Mouse (Mus musculus): ENCODE results near the gene Srpk1. TPM values are rescaled to one million over a fixed set of nuclear protein-coding genes. Genes with fewer than 3 reads are reported as not detected.
"Not testable (repeated sequence)": the region's sequence is repeated elsewhere in the genome, so short reads cannot be mapped to it uniquely, and the experiment has no call there.

The Srpk1 gene
- polyA plus RNA-seq, 1 experiment from 2014 or later: 55.2 TPM

- Histone ChIP-seq H3K4me3 (ENCODE audit: low read depth, low read length) (no peak overlapping the region), H3K4me1 (replicated peaks; ENCODE audit: control insufficient read depth, insufficient read depth, low read length) (peaks cover 3% of the 10 kb centered on the region; the same call in 1 of the 2 replicates), H3K9ac (ENCODE audit: low read depth, low read length) (no peak overlapping the region), H3K9me3 (ENCODE audit: control insufficient read depth) (no peaks in the 10 kb centered on the region), H3K4me2 (replicated peaks; ENCODE audit: low read depth) (no peak overlapping the region), H3K27me3 (replicated peaks; ENCODE audit: control insufficient read depth, insufficient read depth, low read length) (no peaks in the 10 kb centered on the region), H3K27ac (ENCODE audit: low read depth, low read length) (no peak overlapping the region), H3K36me3 (ENCODE audit: control insufficient read depth, insufficient read depth) (no peaks in the 10 kb centered on the region)
- peak; percentile 35 for TF ChIP-seq CTCF (IDR thresholded peaks at IDR 0.05; ENCODE audit: low read depth)
- ATAC-seq: peak; percentile 75
- WGBS: 40% methylated on average over 6 of the region's 6 CpGs
Observed at GRCm38 (mm10) chr17:28556635-28557396, 65.7 kb downstream of the Srpk1 start.

- not testable (repeated sequence) for H3K4me1 ChIP-seq (replicated peaks; ENCODE audit: control insufficient read depth, insufficient read depth, low read length); H3K9me3 ChIP-seq (ENCODE audit: control insufficient read depth); H3K9ac ChIP-seq (ENCODE audit: low read depth, low read length); ATAC-seq; H3K27me3 ChIP-seq (replicated peaks; ENCODE audit: control insufficient read depth, insufficient read depth, low read length); H3K4me2 ChIP-seq (replicated peaks; ENCODE audit: low read depth); H3K4me3 ChIP-seq (ENCODE audit: low read depth, low read length); H3K27ac ChIP-seq (ENCODE audit: low read depth, low read length); H3K36me3 ChIP-seq (ENCODE audit: control insufficient read depth, insufficient read depth)
- WGBS: 93% methylated on average over 4 of the region's 4 CpGs
Observed at GRCm38 (mm10) chr17:28554021-28554420, 68.5 kb downstream of the Srpk1 start.

- no peak overlapping the region for H3K4me3 ChIP-seq (ENCODE audit: low read depth, low read length)
- TF ChIP-seq CTCF (IDR thresholded peaks at IDR 0.05; ENCODE audit: low read depth): peak; percentile 93
- H3K4me2 ChIP-seq (replicated peaks; ENCODE audit: low read depth): no peak overlapping the region
- H3K27me3 ChIP-seq (replicated peaks; ENCODE audit: control insufficient read depth, insufficient read depth, low read length): no peaks in the 10 kb centered on the region
- H3K4me1 ChIP-seq (replicated peaks; ENCODE audit: control insufficient read depth, insufficient read depth, low read length): peaks cover 3% of the 10 kb centered on the region; the same call in 1 of the 2 replicates
- no peak overlapping the region for H3K9ac ChIP-seq (ENCODE audit: low read depth, low read length)
- no peaks in the 10 kb centered on the region for H3K36me3 ChIP-seq (ENCODE audit: control insufficient read depth, insufficient read depth)
- peak; percentile 49 for ATAC-seq
- WGBS: 11% methylated on average over 14 of the region's 14 CpGs
- H3K27ac ChIP-seq (ENCODE audit: low read depth, low read length): no peak overlapping the region
- H3K9me3 ChIP-seq (ENCODE audit: control insufficient read depth): no peaks in the 10 kb centered on the region
Observed at GRCm38 (mm10) chr17:28553040-28553793, 69.3 kb downstream of the Srpk1 start.

- Histone ChIP-seq H3K4me1 (replicated peaks; ENCODE audit: control insufficient read depth, insufficient read depth, low read length) (no peaks in the 10 kb centered on the region), H3K9ac (ENCODE audit: low read depth, low read length) (no peak within 1 kb of the TSS), H3K4me3 (ENCODE audit: low read depth, low read length) (no peak within 1 kb of the TSS), H3K36me3 (ENCODE audit: control insufficient read depth, insufficient read depth) (no peaks in the 10 kb centered on the region), H3K27ac (ENCODE audit: low read depth, low read length) (no peak within 1 kb of the TSS), H3K27me3 (replicated peaks; ENCODE audit: control insufficient read depth, insufficient read depth, low read length) (no peaks in the 10 kb centered on the region), H3K9me3 (ENCODE audit: control insufficient read depth) (no peaks in the 10 kb centered on the region), H3K4me2 (replicated peaks; ENCODE audit: low read depth) (no peak within 1 kb of the TSS)
- TF ChIP-seq CTCF (IDR thresholded peaks at IDR 0.05; ENCODE audit: low read depth): no peak
- WGBS: 86% methylated on average over 14 of the region's 14 CpGs
- ATAC-seq: no peak
Observed at GRCm38 (mm10) chr17:28549111-28549510, 73.4 kb downstream of the Srpk1 start, which contains the start of gene Clpsl2. Gene Clpsl2, plus strand, starts transcription at chr17:28549411.

GRCm38 (mm10) chr17:28548550-28548949 is 74.0 kb downstream of the Srpk1 start:
- no peaks in the 10 kb centered on the region for H3K9me3 ChIP-seq (ENCODE audit: control insufficient read depth)
- WGBS: 59% methylated on average over 11 of the region's 11 CpGs
- H3K4me1 ChIP-seq (replicated peaks; ENCODE audit: control insufficient read depth, insufficient read depth, low read length): no peaks in the 10 kb centered on the region
- H3K36me3 ChIP-seq (ENCODE audit: control insufficient read depth, insufficient read depth): no peaks in the 10 kb centered on the region
- TF ChIP-seq CTCF (IDR thresholded peaks at IDR 0.05; ENCODE audit: low read depth): no peak
- no peaks in the 10 kb centered on the region for H3K27me3 ChIP-seq (replicated peaks; ENCODE audit: control insufficient read depth, insufficient read depth, low read length)
- ATAC-seq: no peak
- H3K9ac ChIP-seq (ENCODE audit: low read depth, low read length): no peak overlapping the region
- H3K4me2 ChIP-seq (replicated peaks; ENCODE audit: low read depth): no peak overlapping the region
- H3K4me3 ChIP-seq (ENCODE audit: low read depth, low read length): no peak overlapping the region
- H3K27ac ChIP-seq (ENCODE audit: low read depth, low read length): no peak overlapping the region

- Histone ChIP-seq H3K4me3 (ENCODE audit: low read depth, low read length) (no peak overlapping the region), H3K36me3 (ENCODE audit: control insufficient read depth, insufficient read depth) (no peaks in the 10 kb centered on the region), H3K4me2 (replicated peaks; ENCODE audit: low read depth) (no peak overlapping the region), H3K4me1 (replicated peaks; ENCODE audit: control insufficient read depth, insufficient read depth, low read length) (no peaks in the 10 kb centered on the region), H3K27me3 (replicated peaks; ENCODE audit: control insufficient read depth, insufficient read depth, low read length) (no peaks in the 10 kb centered on the region), H3K27ac (ENCODE audit: low read depth, low read length) (no peak overlapping the region), H3K9me3 (ENCODE audit: control insufficient read depth) (no peaks in the 10 kb centered on the region), H3K9ac (ENCODE audit: low read depth, low read length) (no peak overlapping the region)
- 86% methylated on average over 1 of the region's 1 CpGs for WGBS
- ATAC-seq: no peak
- no peak for TF ChIP-seq CTCF (IDR thresholded peaks at IDR 0.05; ENCODE audit: low read depth)
Observed at GRCm38 (mm10) chr17:28546925-28547324, 75.6 kb downstream of the Srpk1 start.

Data from intestine, postnatal 0 days (tissue).